In genomic region chr1:42629465-42630261, GRCm38 (mm10) we compare ENCODE assay signal across 7 mouse cellular contexts.
DNase-seq lines count a peak whose midpoint lies in the region; ATAC-seq lines count a peak whose summit lies in the region.

No protein-coding gene starts in this region.

- no peak overlapping the region for H3K27ac ChIP-seq in embryonic facial prominence, embryonic 11.5 days (replicated peaks; ENCODE audit: low read depth, low read length)

- peak; percentile 27 for DNase-seq in embryo, embryonic 10 days (ENCODE audit: low spot score)
- DNase-seq in embryonic facial prominence, embryonic 11.5 days (ENCODE audit: low spot score), result peak; percentile 77
- peak; percentile 17 for DNase-seq in kidney, adult 11 months
- peak; percentile 19 to 36 for DNase-seq in lung, postnatal 4 days
- DNase-seq in spleen, postnatal 10 days (ENCODE audit: low spot score in 2 of 2), result no peak
- DNase-seq in frontal cortex, postnatal 10 days (ENCODE audit: low spot score in 2 of 2), result no peak
- no peak for DNase-seq in cerebellum, adult 11 months

- no peaks in the 10 kb centered on the region for H3K36me3 ChIP-seq in embryonic facial prominence, embryonic 11.5 days (replicated peaks; ENCODE audit: control insufficient read depth, insufficient read depth, low read depth, low read length)

- H3K4me3 ChIP-seq in embryonic facial prominence, embryonic 11.5 days (ENCODE audit: low read depth, low read length), result no peak overlapping the region

- no peaks in the 10 kb centered on the region for H3K4me1 ChIP-seq in embryonic facial prominence, embryonic 11.5 days (ENCODE audit: control insufficient read depth, insufficient read depth, low read length)

- no peak overlapping the region for H3K9ac ChIP-seq in embryonic facial prominence, embryonic 11.5 days (replicated peaks; ENCODE audit: low read length)

- no peaks in the 10 kb centered on the region for H3K9me3 ChIP-seq in embryonic facial prominence, embryonic 11.5 days (replicated peaks; ENCODE audit: control insufficient read depth, low read length)

- ATAC-seq in embryonic facial prominence, embryonic 11.5 days (replicated peaks; ENCODE audit: insufficient number of reproducible peaks, low FRiP score, low TSS enrichment, low read depth), result 0 out of 2 replicates have a peak, but pooled peaks have one; percentile 60

- no peak overlapping the region for H3K4me2 ChIP-seq in embryonic facial prominence, embryonic 11.5 days (ENCODE audit: low read depth, low read length)

- WGBS in embryonic facial prominence, embryonic 11.5 days, result 22% methylated on average over 14 of the region's 14 CpGs

- H3K27me3 ChIP-seq in embryonic facial prominence, embryonic 11.5 days (ENCODE audit: control insufficient read depth, insufficient read depth, low read length), result no peaks in the 10 kb centered on the region

Comparison
In these comparisons a context has a peak if more than half of its experiments do, and no peak if none do; other contexts are left out.
1. DNase-seq: peak in embryo, embryonic 10 days (single experiment), embryonic facial prominence, embryonic 11.5 days (single experiment), kidney, adult 11 months (single experiment) and lung, postnatal 4 days (2 of 2); none in spleen, postnatal 10 days (0 of 2), frontal cortex, postnatal 10 days (0 of 2) and cerebellum, adult 11 months (single experiment).